15 mouse cellular contexts compared by ENCODE assay signal in the genomic region with DNA sequence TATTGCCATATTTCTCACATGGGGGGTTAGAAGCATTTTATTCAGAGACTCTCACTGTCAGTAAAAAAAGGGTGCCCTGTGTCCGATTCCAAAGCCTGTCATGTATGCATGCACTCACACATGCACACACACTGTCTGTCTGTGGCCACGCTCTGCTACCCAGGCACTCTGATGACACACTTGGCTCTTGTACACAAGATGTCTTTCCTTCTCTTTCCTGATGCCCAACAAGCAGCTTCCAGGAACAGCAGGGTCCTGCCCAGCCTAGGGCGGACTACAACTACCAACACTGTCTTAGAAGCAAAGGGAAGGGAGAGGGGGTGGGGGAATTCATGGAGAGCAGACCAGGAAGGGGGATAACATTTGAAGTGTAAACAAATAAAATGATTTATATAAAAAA.
A peak's percentile ranks its signal among the peaks of the same experiment; 100 is the strongest.
DNase-seq lines count a peak whose midpoint lies in the region.
"Had no signal": no experiment of that assay in that cellular context is flagged by ENCODE, and none has a peak within 500 bp of the region (broad histone marks: within the 10 kb centered on the region; RNA-seq: fewer than 3 reads in every experiment).

No protein-coding gene starts in this region.

- DNase-seq in cerebellum, adult 18-20 months = peak; percentile 42 to 46
- no peak for DNase-seq in cerebellum, adult 11 months
- DNase-seq in cerebellum, adult 8-10 months = peak; percentile 25
- peak; percentile 62 to 73 for DNase-seq in cerebellum, postnatal 10 days
- peak; percentile 21 to 37 for DNase-seq in cerebellum, postnatal 36 days
- DNase-seq in c-Kit-positive CD71-positive TER-119-positive erythroid progenitor cells, embryonic 14.5 days (ENCODE audit: low spot score) = no peak
- DNase-seq in left cerebral cortex, postnatal 36 days (ENCODE audit: low spot score in 2 of 2) = no peak
- DNase-seq: adrenal gland, adult 2 months; adrenal gland, postnatal 14 days; B cell, adult 2 months; gastrocnemius, postnatal 10 days; gastrocnemius, postnatal 36 days; heart, adult 2 months; heart, postnatal 14 days; kidney, adult 2 months had no signal

- intact Hi-C loops in left cerebral cortex, postnatal 36 days (cut with DNase I) = no loop called here

Comparison
In these comparisons a context has a peak if more than half of its experiments do, and no peak if none do; other contexts are left out.
1. DNase-seq: peak in cerebellum, adult 18-20 months (2 of 2), cerebellum, adult 8-10 months (single experiment), cerebellum, postnatal 10 days (2 of 2) and cerebellum, postnatal 36 days (2 of 2); none in cerebellum, adult 11 months (single experiment), c-Kit-positive CD71-positive TER-119-positive erythroid progenitor cells, embryonic 14.5 days (single experiment) and left cerebral cortex, postnatal 36 days (0 of 2).